Mouse (Mus musculus): ENCODE data around the gene Nxf7.

DNA sequence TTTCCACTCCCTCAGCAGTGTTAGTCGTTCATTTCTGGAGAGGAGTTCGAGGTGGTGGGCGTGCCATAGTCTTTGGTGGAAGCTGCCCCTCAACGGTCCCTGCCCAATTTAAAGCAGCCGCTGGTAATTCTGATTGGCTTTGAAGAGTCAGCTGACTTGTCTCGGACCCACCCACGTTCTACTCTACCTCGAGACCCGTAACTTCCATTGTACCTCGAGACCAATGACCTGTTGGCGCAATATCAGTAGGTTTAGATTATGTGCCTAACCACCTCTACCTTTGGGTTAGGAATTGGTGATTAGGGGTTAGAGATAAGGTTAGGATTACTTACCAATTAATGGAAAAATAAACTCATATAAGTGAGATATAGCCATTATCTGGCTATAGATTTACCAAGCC, 29.0 kb upstream of the Nxf7 start, which contains the start of gene Prame:
- TF ChIP-seq EP300 (IDR thresholded peaks at IDR 0.05; ENCODE audit: insufficient read depth, low read depth, low read length) (no peak), CTCF (IDR thresholded peaks at IDR 0.05; ENCODE audit: low read depth, low read length) (no peak)

Data from ES-Bruce4 (cell line).